Mouse (Mus musculus) thymus, postnatal 36 days (tissue): Measurements from ENCODE around the gene Scfd2.

Source experiments
- DNase-seq, 2 experiments: peaks; one replicate each; pipeline ENCODE4 v3.0.0; 2022; ENCODE audit warnings: mixed read lengths in 2 of 2

The Scfd2 gene

GRCm38 (mm10) chr5:74267196-74267595 is 264.4 kb downstream of the Scfd2 start:
- DNase-seq = no peak

- no peak for DNase-seq
Measured at GRCm38 (mm10) chr5:74266476-74266819, 265.1 kb downstream of the Scfd2 start.

- DNase-seq = no peak
Measured at GRCm38 (mm10) chr5:74265601-74266475, 265.7 kb downstream of the Scfd2 start.

GRCm38 (mm10) chr5:74265151-74265550 is 266.4 kb downstream of the Scfd2 start:
- DNase-seq = no peak

- DNase-seq = no peak
Measured at GRCm38 (mm10) chr5:74264541-74264940, 267.0 kb downstream of the Scfd2 start.

GRCm38 (mm10) chr5:74261016-74261415 is 270.5 kb downstream of the Scfd2 start:
- DNase-seq = peak; percentile 48 to 69

- DNase-seq = peak; percentile 72 to 78
Measured at GRCm38 (mm10) chr5:74260378-74260809, 271.2 kb downstream of the Scfd2 start.

GRCm38 (mm10) chr5:74256705-74257104 is 274.9 kb downstream of the Scfd2 start:
- no peak for DNase-seq

GRCm38 (mm10) chr5:74254996-74255395 is 276.6 kb downstream of the Scfd2 start:
- DNase-seq = no peak

- DNase-seq = no peak
Measured at GRCm38 (mm10) chr5:74253724-74254328, 277.7 kb downstream of the Scfd2 start.

GRCm38 (mm10) chr5:74252672-74253286 is 278.8 kb downstream of the Scfd2 start:
- DNase-seq = no peak

GRCm38 (mm10) chr5:74250947-74251346 is 280.6 kb downstream of the Scfd2 start:
- no peak for DNase-seq

- no peak for DNase-seq
Measured at GRCm38 (mm10) chr5:74250308-74250707, 281.3 kb downstream of the Scfd2 start.

- DNase-seq = no peak
Measured at GRCm38 (mm10) chr5:74249794-74250193, 281.8 kb downstream of the Scfd2 start.

- no peak for DNase-seq
Measured at GRCm38 (mm10) chr5:74246971-74247370, 284.6 kb downstream of the Scfd2 start.

GRCm38 (mm10) chr5:74246453-74246852 is 285.1 kb downstream of the Scfd2 start:
- DNase-seq = no peak

- no peak for DNase-seq
Measured at GRCm38 (mm10) chr5:74245641-74246145, 285.9 kb downstream of the Scfd2 start.

- DNase-seq = no peak
Measured at GRCm38 (mm10) chr5:74244406-74245019, 287.0 kb downstream of the Scfd2 start.

- no peak for DNase-seq
Measured at GRCm38 (mm10) chr5:74242654-74243053, 288.9 kb downstream of the Scfd2 start.

GRCm38 (mm10) chr5:74240926-74241680 is 290.5 kb downstream of the Scfd2 start:
- no peak for DNase-seq

- no peak for DNase-seq
Measured at GRCm38 (mm10) chr5:74240298-74240697, 291.3 kb downstream of the Scfd2 start.

- no peak for DNase-seq
Measured at GRCm38 (mm10) chr5:74239369-74239768, 292.2 kb downstream of the Scfd2 start.
